Mouse (Mus musculus) spleen, postnatal 36 days (tissue): ENCODE data around the gene Slc22a12.

Experiments used
- DNase-seq, 2 experiments: peaks; one replicate each; pipeline ENCODE4 v3.0.0; 2022; ENCODE audit warnings: low spot score in 2 of 2, mixed read lengths in 1 of 2

Gene Slc22a12

DNA sequence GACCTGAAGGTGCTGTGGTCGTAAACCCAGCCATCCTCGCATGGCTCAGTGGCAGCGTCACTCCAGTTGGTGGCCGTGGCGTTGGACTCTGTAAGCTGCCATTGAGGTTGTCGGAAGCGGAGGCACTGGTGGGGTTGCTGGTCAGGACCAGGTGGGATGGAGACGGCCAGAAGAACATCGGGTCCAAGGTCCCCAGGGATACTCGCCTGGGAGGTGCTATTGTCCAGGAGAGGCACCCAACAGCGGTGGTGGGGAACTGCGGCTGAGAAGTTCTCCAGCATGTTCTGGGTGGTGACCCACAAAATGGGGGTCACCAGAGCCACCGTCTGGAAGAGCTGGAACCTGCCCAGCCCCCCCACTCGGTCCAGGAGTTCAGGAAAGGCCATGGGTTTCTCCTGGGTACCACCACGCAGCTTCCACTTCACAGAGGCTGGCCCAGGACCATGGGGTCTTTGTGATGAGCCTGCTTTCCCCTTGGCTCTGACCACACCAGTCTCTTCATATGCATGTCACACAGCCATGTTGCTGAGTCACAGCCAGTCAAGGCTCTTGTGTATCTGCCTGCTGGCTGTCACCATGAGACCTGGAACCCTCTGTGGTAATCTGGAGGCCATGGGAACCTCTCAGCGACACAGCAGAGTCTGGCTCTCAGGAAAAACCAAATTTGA, at the start of gene Slc22a12:
Slc22a12 (minus strand) TSS at position 666 of the 668 bp plus-strand sequence.
- DNase-seq, result no peak

DNA sequence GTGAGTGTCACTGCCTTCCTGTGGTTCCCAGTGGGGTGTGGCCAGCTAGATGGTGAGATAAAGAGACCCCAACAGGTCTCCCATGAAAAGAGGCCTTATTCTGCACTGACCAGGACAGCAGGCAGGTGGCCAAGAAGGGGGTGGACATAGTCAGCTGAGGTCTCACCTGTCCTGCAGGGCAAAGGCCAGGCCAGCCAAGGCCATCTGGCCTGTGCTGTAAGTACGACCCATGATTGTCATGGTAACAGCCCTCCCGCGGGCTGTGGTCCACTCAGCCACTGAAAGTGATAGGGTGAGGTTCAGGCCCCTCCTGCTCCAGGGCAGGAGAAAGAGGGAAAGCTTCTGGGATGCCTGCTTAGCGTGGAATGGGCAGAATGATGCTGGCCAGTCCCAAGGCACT, 29.2 kb upstream of the Slc22a12 start:
- DNase-seq, result no peak

GRCm38 (mm10) chr19:6571476-6571875, 28.6 kb upstream of the Slc22a12 start:
- DNase-seq, result no peak

DNA sequence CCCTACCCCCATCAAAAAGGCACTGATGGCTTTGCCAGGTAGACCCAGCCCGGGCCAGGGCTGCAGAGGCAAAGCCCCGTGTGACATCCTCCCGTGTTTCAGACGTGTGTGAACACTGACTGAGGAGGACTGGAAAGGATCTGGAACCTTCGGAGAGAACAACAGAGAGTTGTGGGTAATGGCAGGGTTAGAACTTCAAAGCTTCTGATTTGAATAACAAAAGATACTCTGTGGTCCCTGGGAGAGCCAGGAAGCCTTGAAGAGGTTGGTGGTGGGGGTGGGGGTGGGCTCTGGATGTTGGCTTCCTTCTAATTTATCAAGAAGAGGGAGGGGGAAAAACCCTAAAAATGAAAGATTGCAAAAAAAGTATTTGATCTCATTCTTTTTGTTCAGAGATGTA, 26.7 kb upstream of the Slc22a12 start:
- DNase-seq, result no peak

GRCm38 (mm10) chr19:6569021-6569420, 26.2 kb upstream of the Slc22a12 start:
- no peak for DNase-seq

DNA sequence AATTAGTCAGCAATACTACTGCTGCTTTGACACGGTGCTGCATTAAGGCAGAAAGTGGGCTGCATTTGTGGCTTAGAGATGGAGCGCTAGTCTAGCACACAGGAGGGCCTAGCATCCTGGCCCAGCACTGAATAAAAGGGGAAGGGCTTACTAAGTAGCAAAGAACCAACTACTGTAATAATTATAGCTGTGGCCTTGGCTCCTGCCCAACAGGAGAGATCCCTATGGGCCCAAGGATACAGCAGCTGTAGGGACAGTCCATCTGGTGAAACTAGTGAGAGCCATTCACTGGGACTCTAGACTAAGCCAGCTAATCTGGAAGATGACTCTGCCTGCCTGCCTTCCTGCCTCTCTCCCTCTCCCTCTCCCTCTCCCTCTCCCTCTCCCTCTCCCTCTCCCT, 23.6 kb upstream of the Slc22a12 start:
- DNase-seq, result no peak

DNA sequence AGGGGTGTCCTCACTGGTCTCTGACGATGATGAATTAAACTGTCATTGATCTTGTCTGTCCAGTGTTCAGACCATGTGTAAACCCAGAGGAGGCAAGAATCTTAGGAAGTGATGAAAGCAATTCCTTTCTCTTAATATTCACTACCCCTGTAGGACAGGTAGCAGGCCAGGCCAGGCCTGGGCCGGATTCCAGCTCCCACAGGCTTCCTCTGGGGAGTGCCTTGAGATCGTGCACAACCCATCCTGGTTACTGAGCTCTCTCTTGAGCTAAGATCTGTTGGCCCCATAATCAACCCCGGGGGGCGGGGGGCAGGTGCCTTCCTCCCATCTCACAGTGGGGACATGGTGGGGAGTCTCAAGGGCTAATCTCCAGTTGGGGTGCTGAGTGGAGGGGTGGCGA, 22.3 kb upstream of the Slc22a12 start:
- no peak for DNase-seq

- DNase-seq, result no peak
These were observed 17.5 kb upstream of the Slc22a12 start for GRCm38 (mm10) chr19:6560246-6560815.

GRCm38 (mm10) chr19:6559576-6559975, 16.7 kb upstream of the Slc22a12 start:
- DNase-seq, result no peak

- DNase-seq, result no peak
These were observed 11.2 kb upstream of the Slc22a12 start for GRCm38 (mm10) chr19:6553819-6554582.

DNA sequence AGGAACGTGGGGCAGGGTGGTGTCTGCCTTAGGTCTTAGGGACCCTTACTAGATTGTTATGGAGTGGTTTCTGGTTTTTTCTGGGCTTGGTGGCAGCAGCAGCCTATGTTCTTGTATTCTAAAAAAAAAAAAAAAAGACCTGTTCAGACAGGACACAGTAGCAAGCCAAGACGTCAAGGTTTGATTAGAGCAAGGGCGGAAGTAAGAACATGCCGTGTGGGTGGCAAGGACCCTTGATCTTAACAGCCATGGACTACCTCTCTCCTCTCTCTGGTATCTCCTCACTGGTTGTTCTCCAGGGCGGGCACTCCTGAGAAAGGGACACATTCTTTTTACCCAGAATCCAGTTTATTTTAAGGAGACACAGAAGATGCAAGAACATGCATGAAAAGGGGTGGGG, 10.3 kb upstream of the Slc22a12 start:
- DNase-seq, result no peak

- DNase-seq, result peak; percentile 78 to 81
These were observed 9.6 kb upstream of the Slc22a12 start for GRCm38 (mm10) chr19:6552302-6553028.

DNA sequence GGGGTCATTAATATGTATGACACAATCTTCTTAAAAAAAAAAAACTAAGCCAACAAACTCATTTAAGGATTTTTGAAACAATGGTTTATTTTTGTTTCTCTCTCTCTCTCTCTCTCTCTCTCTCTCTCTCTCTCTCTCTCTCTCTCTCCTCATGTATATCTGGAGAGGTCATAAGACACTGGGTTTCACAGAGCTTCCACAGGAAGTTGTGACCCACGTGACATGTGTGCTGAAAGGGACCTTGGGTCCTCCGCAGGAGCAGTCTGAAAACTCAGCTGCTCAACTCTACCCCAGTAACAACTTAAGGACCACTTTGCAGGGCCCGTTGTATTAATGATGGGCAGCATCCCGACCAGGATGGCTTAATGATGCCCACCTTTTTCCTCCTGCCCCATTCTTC, 8.4 kb upstream of the Slc22a12 start:
- no peak for DNase-seq

DNA sequence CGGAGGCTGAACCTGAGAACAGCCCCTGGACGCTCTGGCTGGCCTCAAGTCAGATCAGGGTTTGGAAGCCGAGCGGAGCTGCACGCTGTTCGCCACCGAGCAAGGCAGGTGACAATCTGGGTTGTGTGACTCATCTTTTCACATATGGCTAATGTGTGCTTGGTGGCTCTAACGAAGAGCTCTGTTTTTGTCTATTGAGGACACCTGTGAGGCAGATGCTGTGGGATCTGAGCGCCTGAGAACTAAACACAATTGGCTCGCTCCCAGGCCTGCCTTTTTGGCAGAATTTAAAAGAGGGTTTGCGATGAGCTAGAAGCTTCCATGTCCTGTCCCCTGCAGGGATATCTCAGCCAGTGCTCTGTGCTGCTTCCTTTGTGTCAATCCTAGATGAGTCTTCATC, 6.7 kb upstream of the Slc22a12 start:
- DNase-seq, result no peak

GRCm38 (mm10) chr19:6548431-6549410, 5.9 kb upstream of the Slc22a12 start:
- DNase-seq, result no peak

GRCm38 (mm10) chr19:6547801-6548200, 5.0 kb upstream of the Slc22a12 start:
- no peak for DNase-seq

GRCm38 (mm10) chr19:6546096-6546495, 3.3 kb upstream of the Slc22a12 start:
- DNase-seq, result no peak

GRCm38 (mm10) chr19:6545481-6545880, 2.6 kb upstream of the Slc22a12 start:
- DNase-seq, result no peak

DNA sequence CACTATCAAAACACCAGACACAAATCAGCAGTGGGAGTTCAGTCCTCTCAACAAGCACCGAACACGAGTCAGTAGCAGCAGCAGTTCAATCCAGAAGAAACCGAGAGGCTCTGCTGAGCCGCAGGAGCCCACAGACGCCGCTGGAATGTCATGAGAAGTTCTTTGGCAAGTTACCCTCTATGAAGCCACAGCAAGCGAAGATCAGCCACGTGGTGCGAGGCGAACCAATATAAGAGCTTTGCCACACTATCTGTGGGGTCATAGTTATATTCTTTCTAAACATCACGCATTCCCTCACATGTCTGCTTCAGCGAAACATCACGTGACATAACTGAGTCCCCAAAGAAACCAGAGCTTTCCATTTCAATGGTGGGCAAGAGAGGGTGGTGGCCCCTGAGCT, 1.9 kb upstream of the Slc22a12 start:
- DNase-seq, result no peak

- peak; percentile 35 to 52 for DNase-seq
These were observed 686 bp upstream of the Slc22a12 start for GRCm38 (mm10) chr19:6543518-6543917.

DNA sequence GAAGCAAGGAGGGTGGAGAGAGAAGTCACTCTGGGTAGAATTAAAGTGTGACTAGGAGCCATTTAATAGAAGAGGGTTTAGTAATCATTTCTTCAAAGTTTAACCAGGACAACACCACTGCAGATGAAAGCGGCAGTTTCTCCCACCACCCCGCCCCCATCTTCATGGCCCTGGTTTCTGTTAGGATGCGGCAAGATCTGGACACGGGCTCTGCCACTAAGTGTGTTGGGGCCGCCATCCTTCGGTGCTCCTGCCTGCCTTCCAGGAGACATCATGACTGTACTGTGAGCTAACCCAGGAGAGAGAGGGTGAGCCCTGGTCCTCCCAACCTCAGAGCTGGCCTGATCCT, 177 bp upstream of the Slc22a12 start:
- DNase-seq, result no peak
